Mouse (Mus musculus) stomach, adult 2 months (tissue): ENCODE measurements around the gene Fam24b. TPM values are rescaled to one million over a fixed set of nuclear protein-coding genes. Genes with fewer than 3 reads are reported as not detected.

ENCODE experiments used
- polyA plus RNA-seq: library from polyadenylated mRNA; depleted of rRNA; stranded (reverse); fragments of >200 nt; gene quantifications from 2 replicates; pipeline ENCODE4 v1.2.3, GENCODE M21; 2012; rRNA removed

Fam24b gene
- polyA plus RNA-seq = not detected in 2 replicates

DNA sequence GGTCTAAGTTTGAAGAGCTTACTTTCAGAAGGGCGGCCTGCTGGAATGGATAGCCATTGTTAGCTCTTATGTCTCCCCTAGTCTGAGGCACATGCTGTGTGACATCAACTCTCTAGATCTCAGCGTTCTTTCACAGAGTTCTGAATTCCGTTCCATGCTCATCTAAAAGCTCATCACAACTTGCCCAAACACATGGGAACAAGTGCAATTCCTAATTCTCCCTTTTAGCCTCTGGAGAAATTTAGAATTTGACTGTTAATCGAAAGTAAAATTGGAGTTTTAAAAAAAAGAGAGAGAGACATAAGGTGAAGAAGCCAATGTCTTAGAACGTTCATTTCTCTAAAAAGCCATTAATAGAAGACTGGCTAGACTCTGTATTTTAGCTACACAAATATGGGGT lies at the start of gene Fam24b:
Fam24b (minus strand) TSS at position 101 of the 400 bp plus-strand sequence.

DNA sequence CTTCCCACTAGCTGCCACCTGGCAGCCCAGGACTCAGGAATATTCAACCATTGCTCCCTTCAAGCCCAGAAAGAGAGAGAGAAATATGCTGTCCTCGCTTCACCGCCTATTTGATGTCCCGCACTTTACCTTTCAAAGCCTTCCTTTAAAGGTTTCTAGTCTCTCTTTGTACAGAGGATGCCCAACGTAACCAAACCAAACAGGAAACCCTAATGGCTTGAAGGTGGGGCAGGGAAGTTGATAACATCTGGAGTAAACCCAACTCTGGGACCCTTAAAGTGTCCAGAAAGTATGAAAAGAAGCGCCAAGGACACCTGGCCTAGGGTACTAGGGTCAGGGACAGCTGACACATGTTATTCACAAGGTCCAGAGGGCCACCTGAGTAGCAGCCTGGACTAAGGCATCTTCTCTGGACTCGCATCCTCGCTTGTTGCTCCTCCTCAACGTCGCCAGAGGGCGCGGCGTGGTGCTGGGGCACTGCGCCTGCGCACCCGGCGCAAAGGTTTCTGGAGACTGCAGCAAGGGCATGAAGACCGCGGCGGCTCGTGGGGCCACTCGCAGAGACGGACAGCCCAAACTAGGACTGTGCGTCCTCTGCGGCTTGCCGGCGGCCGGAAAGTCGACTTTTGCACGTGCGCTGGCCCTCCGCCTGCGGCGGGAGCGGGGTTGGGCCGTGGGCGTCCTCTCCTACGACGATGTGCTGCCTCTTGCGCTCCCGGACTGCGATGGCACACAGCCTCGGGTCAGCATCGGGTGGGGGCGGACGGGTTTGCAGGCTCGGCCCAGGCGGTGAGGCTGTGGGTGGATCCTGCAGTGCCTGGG lies 41.5 kb upstream of the Fam24b start, which contains the start of gene Pstk:
Pstk (plus strand) TSS at position 494 of the 822 bp plus-strand sequence.

DNA sequence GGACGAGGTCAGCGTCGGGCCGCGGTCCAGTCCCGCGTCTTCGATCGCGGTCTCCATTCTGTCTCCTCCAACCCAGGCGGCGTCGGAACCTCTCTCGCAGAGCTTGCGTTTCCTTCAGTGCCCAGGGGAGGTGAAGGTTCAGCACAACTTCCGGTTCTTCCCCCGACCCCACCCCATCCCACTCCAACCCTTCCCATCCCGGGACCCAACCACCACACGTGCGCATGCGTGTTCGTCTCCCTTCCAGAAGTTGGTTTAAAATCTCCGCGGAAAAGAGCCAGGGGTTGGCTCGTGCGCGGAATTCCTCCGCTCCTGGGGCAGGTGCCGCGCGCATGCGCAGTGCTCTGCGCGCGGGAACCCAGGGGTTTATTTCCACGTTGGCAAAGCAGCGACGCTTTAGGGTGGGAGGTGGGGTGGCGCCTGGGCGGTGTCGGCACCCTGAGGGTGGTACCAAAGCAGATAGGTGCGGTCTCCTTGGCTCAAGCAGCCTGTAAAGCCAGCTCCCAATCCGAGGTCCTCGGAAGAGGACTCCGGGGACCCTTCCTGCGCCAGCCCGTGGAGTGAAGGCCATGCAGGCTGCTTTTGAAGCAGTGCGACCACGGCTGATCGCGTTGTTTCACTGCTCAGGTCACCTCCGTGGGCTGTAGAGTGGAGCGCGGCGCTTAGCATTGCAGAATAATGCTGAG lies 33.4 kb upstream of the Fam24b start, which contains the start of gene 2310057M21Rik:
2310057M21Rik (minus strand) TSS at position 145 of the 686 bp plus-strand sequence.

DNA sequence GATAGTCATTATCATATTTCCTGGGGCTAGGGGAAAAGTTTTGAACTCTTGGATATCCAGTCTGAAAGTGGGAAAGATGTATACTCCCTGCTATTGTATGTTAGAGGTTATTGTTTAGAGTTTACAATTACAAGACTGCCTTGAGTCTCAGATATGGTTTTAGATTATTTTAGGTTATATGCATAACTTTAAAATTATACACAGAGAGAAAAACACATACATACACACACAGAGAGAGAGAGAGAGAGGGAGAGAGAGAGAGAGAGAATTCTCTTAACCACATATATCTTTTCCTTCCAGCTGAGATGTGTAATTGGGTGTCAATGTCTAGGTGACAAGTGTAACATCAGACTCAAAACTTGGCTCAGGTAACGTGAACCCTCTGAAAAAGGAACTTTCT lies 4.2 kb upstream of the Fam24b start, which contains the start of gene Fam24a:
Fam24a (plus strand) TSS at position 301 of the 400 bp plus-strand sequence.

DNA sequence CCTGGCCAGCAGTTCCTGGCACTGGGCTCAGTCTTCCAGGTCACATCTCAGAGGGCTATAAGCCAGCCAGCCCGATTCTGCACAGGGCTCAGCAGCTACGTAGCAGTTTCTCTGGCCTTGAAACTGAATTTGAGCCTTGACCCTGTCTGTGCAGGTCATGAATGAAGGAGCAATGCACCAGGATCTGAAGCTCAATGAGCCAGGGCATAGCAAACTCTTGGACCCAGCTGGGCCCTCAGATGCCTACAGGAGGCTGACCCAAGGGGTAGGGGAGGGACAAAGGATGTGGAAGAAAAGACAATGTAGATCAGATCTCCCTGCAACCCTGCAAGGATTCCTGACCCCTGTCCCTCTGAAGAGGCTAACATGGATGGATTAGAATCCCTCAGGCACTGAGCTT lies 7.1 kb downstream of the Fam24b start, which contains the start of gene Cuzd1:
Cuzd1 (minus strand) TSS at position 101 of the 400 bp plus-strand sequence.

Other genes with a start within 250 kb of the Fam24b start
- not detected in 2 replicates for gene 4933402N03Rik, start 183.2 kb downstream of the Fam24b start, polyA plus RNA-seq
- gene 5430419D17Rik, start 155.1 kb downstream of the Fam24b start, polyA plus RNA-seq = 0.08 and 0.33 TPM in 2 replicates
- 0.96 TPM in 1 of 2 replicates, not detected in the other for gene Cuzd1, start 7.2 kb downstream of the Fam24b start, polyA plus RNA-seq
- gene Fam24a, start 4.3 kb upstream of the Fam24b start, polyA plus RNA-seq = not detected in 2 replicates
- 0.56 and 3.9 TPM in 2 replicates for gene 2310057M21Rik, start 33.2 kb upstream of the Fam24b start, polyA plus RNA-seq
- gene Pstk, start 41.6 kb upstream of the Fam24b start, polyA plus RNA-seq = 27.7 and 48.3 TPM in 2 replicates
- 2.5 and 3.9 TPM in 2 replicates for gene Ikzf5, start 81.0 kb upstream of the Fam24b start, polyA plus RNA-seq
- 3.9 and 5.2 TPM in 2 replicates for gene Acadsb, start 81.1 kb upstream of the Fam24b start, polyA plus RNA-seq
- 1.7 and 2.4 TPM in 2 replicates for gene Hmx3, start 213.4 kb upstream of the Fam24b start, polyA plus RNA-seq
- 0.60 and 0.64 TPM in 2 replicates for gene Hmx2, start 219.3 kb upstream of the Fam24b start, polyA plus RNA-seq
- gene Bub3, start 230.7 kb upstream of the Fam24b start, polyA plus RNA-seq = 12.3 and 13.5 TPM in 2 replicates